Mouse (Mus musculus): ENCODE data around the gene Pctp. TPM values are rescaled to one million over a fixed set of nuclear protein-coding genes. Genes with fewer than 3 reads are reported as not detected.

The Pctp gene
- polyA plus RNA-seq, 1 experiment from 2014 or later = 12.3 TPM

GRCm38 (mm10) chr11:90007791-90008531, 5.3 kb upstream of the Pctp start:
- Histone ChIP-seq H3K4me1 (replicated peaks) (no peaks in the 10 kb centered on the region), H3K27ac (no peak overlapping the region), H3K4me2 (no peak overlapping the region), H3K27me3 (no peaks in the 10 kb centered on the region), H3K9me3 (no peaks in the 10 kb centered on the region), H3K36me3 (no peaks in the 10 kb centered on the region), H3K9ac (replicated peaks) (no peak overlapping the region), H3K4me3 (replicated peaks) (no peak overlapping the region)
- 7% methylated on average over 7 of the region's 7 CpGs for WGBS
- ATAC-seq (ENCODE audit: insufficient number of reproducible peaks, insufficient read depth, low FRiP score, low TSS enrichment, low read depth) = no peak

- H3K9ac ChIP-seq (replicated peaks) = no peak overlapping the region
Observed at GRCm38 (mm10) chr11:90006111-90006510, 3.4 kb upstream of the Pctp start.

GRCm38 (mm10) chr11:90003386-90003785, 692 bp upstream of the Pctp start:
- 88% methylated on average over 4 of the region's 4 CpGs for WGBS
- Histone ChIP-seq H3K36me3 (no peaks in the 10 kb centered on the region), H3K4me1 (replicated peaks) (peaks cover 11% of the 10 kb centered on the region), H3K27me3 (no peaks in the 10 kb centered on the region), H3K9me3 (no peaks in the 10 kb centered on the region), H3K4me3 (replicated peaks) (no peak overlapping the region), H3K9ac (replicated peaks) (no peak overlapping the region), H3K27ac (no peak overlapping the region), H3K4me2 (no peak overlapping the region; the same call in 1 of the 2 replicates)
- no peak for ATAC-seq (ENCODE audit: insufficient number of reproducible peaks, insufficient read depth, low FRiP score, low TSS enrichment, low read depth)

More at GRCm38 (mm10) chr11:90006111-90006510, 3.4 kb upstream of the Pctp start:
- Histone ChIP-seq H3K27ac (no peak overlapping the region), H3K4me1 (replicated peaks) (peaks cover 11% of the 10 kb centered on the region), H3K4me2 (no peak overlapping the region), H3K9me3 (no peaks in the 10 kb centered on the region), H3K27me3 (no peaks in the 10 kb centered on the region), H3K36me3 (no peaks in the 10 kb centered on the region), H3K4me3 (replicated peaks) (no peak overlapping the region)
- ATAC-seq (ENCODE audit: insufficient number of reproducible peaks, insufficient read depth, low FRiP score, low TSS enrichment, low read depth) = no peak
- WGBS = 32% methylated on average over 4 of the region's 4 CpGs

GRCm38 (mm10) chr11:90002987-90003348, 274 bp upstream of the Pctp start:
- H3K9ac ChIP-seq (replicated peaks) = peak overlapping the region; percentile 67; the same call in 1 of the 2 replicates
- 15% methylated on average over 8 of the region's 8 CpGs for WGBS
- ATAC-seq (ENCODE audit: insufficient number of reproducible peaks, insufficient read depth, low FRiP score, low TSS enrichment, low read depth) = no peak
- H3K4me3 ChIP-seq (replicated peaks) = peak overlapping the region; percentile 52
- H3K9me3 ChIP-seq = no peaks in the 10 kb centered on the region
- H3K36me3 ChIP-seq = no peaks in the 10 kb centered on the region
- peak overlapping the region; percentile 72 for H3K4me2 ChIP-seq
- peaks cover 11% of the 10 kb centered on the region for H3K4me1 ChIP-seq (replicated peaks)
- no peaks in the 10 kb centered on the region for H3K27me3 ChIP-seq
- no peak overlapping the region for H3K27ac ChIP-seq

GRCm38 (mm10) chr11:90001396-90002230, 1.1 kb downstream of the Pctp start:
- 87% methylated on average over 10 of the region's 10 CpGs for WGBS
- Histone ChIP-seq H3K36me3 (no peaks in the 10 kb centered on the region), H3K4me2 (peak overlapping the region; percentile 72), H3K27ac (no peak overlapping the region), H3K4me1 (replicated peaks) (peaks cover 11% of the 10 kb centered on the region), H3K9ac (replicated peaks) (no peak overlapping the region), H3K27me3 (no peaks in the 10 kb centered on the region), H3K4me3 (replicated peaks) (peak overlapping the region; percentile 52), H3K9me3 (no peaks in the 10 kb centered on the region)
- ATAC-seq (ENCODE audit: insufficient number of reproducible peaks, insufficient read depth, low FRiP score, low TSS enrichment, low read depth) = no peak

- Histone ChIP-seq H3K4me2 (no peak overlapping the region), H3K9me3 (no peaks in the 10 kb centered on the region), H3K27me3 (no peaks in the 10 kb centered on the region), H3K9ac (replicated peaks) (no peak overlapping the region), H3K4me1 (replicated peaks) (peaks cover 11% of the 10 kb centered on the region), H3K36me3 (no peaks in the 10 kb centered on the region), H3K4me3 (replicated peaks) (no peak overlapping the region), H3K27ac (no peak overlapping the region)
- no peak for ATAC-seq (ENCODE audit: insufficient number of reproducible peaks, insufficient read depth, low FRiP score, low TSS enrichment, low read depth)
- 90% methylated on average over 4 of the region's 4 CpGs for WGBS
Observed at GRCm38 (mm10) chr11:90000666-90001065, 2.0 kb downstream of the Pctp start.

- no peaks in the 10 kb centered on the region for H3K27me3 ChIP-seq
- peaks cover 11% of the 10 kb centered on the region for H3K4me1 ChIP-seq (replicated peaks)
- no peaks in the 10 kb centered on the region for H3K36me3 ChIP-seq
- no peak overlapping the region for H3K4me3 ChIP-seq (replicated peaks)
- no peak for ATAC-seq (ENCODE audit: insufficient number of reproducible peaks, insufficient read depth, low FRiP score, low TSS enrichment, low read depth)
- WGBS = 89% methylated on average over 18 of the region's 18 CpGs
- H3K9ac ChIP-seq (replicated peaks) = no peak overlapping the region
- no peaks in the 10 kb centered on the region for H3K9me3 ChIP-seq
- H3K4me2 ChIP-seq = no peak overlapping the region
- no peak overlapping the region for H3K27ac ChIP-seq
Observed at GRCm38 (mm10) chr11:89998996-89999770, 3.5 kb downstream of the Pctp start.

- no peaks in the 10 kb centered on the region for H3K27me3 ChIP-seq
Observed at GRCm38 (mm10) chr11:89996856-89997255, 5.8 kb downstream of the Pctp start.

GRCm38 (mm10) chr11:89996406-89996805, 6.3 kb downstream of the Pctp start:
- Histone ChIP-seq H3K4me3 (replicated peaks) (no peak overlapping the region), H3K27ac (no peak overlapping the region), H3K27me3 (no peaks in the 10 kb centered on the region), H3K9ac (replicated peaks) (no peak overlapping the region), H3K9me3 (no peaks in the 10 kb centered on the region), H3K36me3 (no peaks in the 10 kb centered on the region), H3K4me1 (replicated peaks) (no peaks in the 10 kb centered on the region), H3K4me2 (no peak overlapping the region)
- ATAC-seq (ENCODE audit: insufficient number of reproducible peaks, insufficient read depth, low FRiP score, low TSS enrichment, low read depth) = no peak
- 86% methylated on average over 4 of the region's 4 CpGs for WGBS

More at GRCm38 (mm10) chr11:89996856-89997255, 5.8 kb downstream of the Pctp start:
- ATAC-seq (ENCODE audit: insufficient number of reproducible peaks, insufficient read depth, low FRiP score, low TSS enrichment, low read depth) = no peak
- WGBS = 94% methylated on average over 7 of the region's 7 CpGs
- Histone ChIP-seq H3K36me3 (no peaks in the 10 kb centered on the region), H3K4me3 (replicated peaks) (no peak overlapping the region), H3K4me1 (replicated peaks) (peaks cover 3% of the 10 kb centered on the region; the same call in 1 of the 2 replicates), H3K27ac (no peak overlapping the region), H3K4me2 (no peak overlapping the region), H3K9ac (replicated peaks) (no peak overlapping the region), H3K9me3 (no peaks in the 10 kb centered on the region)

- no peak for ATAC-seq (ENCODE audit: insufficient number of reproducible peaks, insufficient read depth, low FRiP score, low TSS enrichment, low read depth)
- Histone ChIP-seq H3K27ac (no peak overlapping the region), H3K4me1 (replicated peaks) (no peaks in the 10 kb centered on the region), H3K36me3 (no peaks in the 10 kb centered on the region), H3K9ac (replicated peaks) (no peak overlapping the region), H3K4me3 (replicated peaks) (no peak overlapping the region), H3K9me3 (no peaks in the 10 kb centered on the region), H3K27me3 (no peaks in the 10 kb centered on the region), H3K4me2 (no peak overlapping the region)
- WGBS = 83% methylated on average over 5 of the region's 5 CpGs
Observed at GRCm38 (mm10) chr11:89995596-89995995, 7.1 kb downstream of the Pctp start.

- no peaks in the 10 kb centered on the region for H3K27me3 ChIP-seq
- 96% methylated on average over 2 of the region's 2 CpGs for WGBS
- ATAC-seq (ENCODE audit: insufficient number of reproducible peaks, insufficient read depth, low FRiP score, low TSS enrichment, low read depth) = no peak
Observed at GRCm38 (mm10) chr11:89994706-89995105, 8.0 kb downstream of the Pctp start.

More at GRCm38 (mm10) chr11:89994706-89995105, 8.0 kb downstream of the Pctp start:
- Histone ChIP-seq H3K4me3 (replicated peaks) (no peak overlapping the region), H3K9me3 (no peaks in the 10 kb centered on the region), H3K36me3 (no peaks in the 10 kb centered on the region), H3K4me1 (replicated peaks) (no peaks in the 10 kb centered on the region), H3K27ac (no peak overlapping the region), H3K4me2 (no peak overlapping the region), H3K9ac (replicated peaks) (no peak overlapping the region)

Data from limb, embryonic 12.5 days (tissue).